30 mouse cellular contexts compared by ENCODE assay signal in the genomic region with DNA sequence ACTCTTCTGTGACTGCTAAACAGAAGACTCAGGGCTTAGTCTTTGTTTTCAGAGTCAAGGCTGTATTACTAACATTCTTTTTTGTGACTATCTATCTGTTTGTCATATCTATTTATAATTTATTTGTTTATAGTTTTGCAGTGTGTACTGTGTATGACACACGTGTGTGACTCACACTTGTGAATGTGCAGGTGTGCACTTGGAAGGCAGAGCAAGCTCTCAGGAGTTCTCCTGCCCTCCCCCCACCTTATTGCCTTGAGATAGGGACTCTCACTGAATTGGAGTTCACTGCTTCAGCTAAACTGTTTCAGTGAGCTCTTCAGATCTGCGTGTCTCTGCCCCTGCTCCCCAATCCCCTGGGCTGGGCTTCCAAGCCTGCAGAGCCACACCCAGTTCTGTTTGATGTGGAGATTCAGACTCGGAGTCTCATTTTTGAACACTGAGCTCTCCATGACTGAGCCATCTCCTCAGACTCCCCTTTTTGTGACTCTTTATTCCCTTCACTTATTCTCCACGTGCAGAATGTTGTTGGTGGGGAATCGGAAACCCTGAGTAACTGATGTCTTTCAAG.
DNase-seq lines count a peak whose midpoint lies in the region; ATAC-seq and TF ChIP-seq lines count a peak whose summit lies in the region.
"Had no signal": no experiment of that assay in that cellular context is flagged by ENCODE, and none has a peak within 500 bp of the region (broad histone marks: within the 10 kb centered on the region; RNA-seq: fewer than 3 reads in every experiment).

No protein-coding gene starts in this region.

- H3K4me3 ChIP-seq in intestine, embryonic 15.5 days (replicated peaks) = no peak overlapping the region
- no peak overlapping the region for H3K4me3 ChIP-seq in intestine, postnatal 0 days (ENCODE audit: low read depth, low read length)
- no peak overlapping the region for H3K4me3 ChIP-seq in CH12.LX (replicated peaks in 1 of 3; ENCODE audit: low read depth in 2 of 3, low read length in 2 of 3, poor library complexity in 1 of 3)
- no peak overlapping the region for H3K4me3 ChIP-seq in stomach, embryonic 15.5 days (replicated peaks)
- H3K4me3 ChIP-seq: embryonic facial prominence, embryonic 10.5 days; embryonic facial prominence, embryonic 13.5 days; erythroblast, embryonic 14.5 days; forebrain, embryonic 12.5 days; forebrain, embryonic 15.5 days; heart, embryonic 12.5 days; heart, embryonic 15.5 days; hindbrain, embryonic 10.5 days had no signal

- DNase-seq in adrenal gland, adult 2 months = peak; percentile 24
- no peak for DNase-seq in adrenal gland, adult 8-10 months
- no peak for DNase-seq in CH12.LX (ENCODE audit: extremely low read depth)
- no peak for DNase-seq in gastrocnemius, postnatal 4 days (ENCODE audit: low spot score in 2 of 2)
- DNase-seq in testis, postnatal 10 days (ENCODE audit: low spot score) = no peak
- DNase-seq: adrenal gland, postnatal 25 days; cerebellum, adult 11-12 months; cerebellum, adult 8-10 months; cerebellum, postnatal 10 days; cerebellum, postnatal 36 days; embryo, embryonic 11 days; gastrocnemius, postnatal 25 days; heart, postnatal 10 days; heart, postnatal 36 days had no signal

- no peak for TF ChIP-seq EP300 in CH12.LX (IDR thresholded peaks at IDR 0.05; ENCODE audit: low read length)

- in situ Hi-C loops in CH12.LX (cut with MboI; ENCODE audit: low pct_ligation_motif_present, low pct_unique_long_range_greater_than_20kb, low sequenced_read_pairs) = no loop called here

- no peak for TF ChIP-seq POLR2A in CH12.LX (IDR thresholded peaks at IDR 0.05; ENCODE audit: low read depth, low read length)

- no peak for TF ChIP-seq RAD21 in CH12.LX (IDR thresholded peaks at IDR 0.05; ENCODE audit: low read depth, low read length)

- no peaks in the 10 kb centered on the region for H3K36me3 ChIP-seq in intestine, embryonic 15.5 days
- no peaks in the 10 kb centered on the region for H3K36me3 ChIP-seq in intestine, postnatal 0 days (ENCODE audit: control insufficient read depth, insufficient read depth)
- no peaks in the 10 kb centered on the region for H3K36me3 ChIP-seq in CH12.LX (replicated peaks in 1 of 2; ENCODE audit: control insufficient read depth in 1 of 2, insufficient read depth in 1 of 2, low read length in 1 of 2)
- no peaks in the 10 kb centered on the region for H3K36me3 ChIP-seq in stomach, embryonic 15.5 days
- H3K36me3 ChIP-seq: embryonic facial prominence, embryonic 10.5 days; embryonic facial prominence, embryonic 13.5 days; forebrain, embryonic 12.5 days; forebrain, embryonic 15.5 days; G1E; heart, embryonic 12.5 days; heart, embryonic 15.5 days; hindbrain, embryonic 10.5 days had no signal

- no peak overlapping the region for H3K27ac ChIP-seq in intestine, embryonic 15.5 days
- no peak overlapping the region for H3K27ac ChIP-seq in intestine, postnatal 0 days (ENCODE audit: low read depth, low read length)
- H3K27ac ChIP-seq in CH12.LX (ENCODE audit: insufficient read depth, low read depth) = no peak overlapping the region
- no peak overlapping the region for H3K27ac ChIP-seq in stomach, embryonic 15.5 days
- H3K27ac ChIP-seq: embryonic facial prominence, embryonic 10.5 days; embryonic facial prominence, embryonic 13.5 days; forebrain, embryonic 12.5 days; forebrain, embryonic 15.5 days; heart, embryonic 15.5 days; hindbrain, embryonic 10.5 days; hindbrain, embryonic 14.5 days; hindbrain, postnatal 0 days had no signal

- no peak for TF ChIP-seq CTCF in intestine, postnatal 0 days (IDR thresholded peaks at IDR 0.05; ENCODE audit: low read depth)
- TF ChIP-seq CTCF in CH12.LX (conservative IDR thresholded peaks at IDR 0.05 in 1 of 2, IDR thresholded peaks at IDR 0.05 in 1 of 2; ENCODE audit: low read depth in 2 of 2, low read length in 2 of 2) = no peak

- H3K79me2 ChIP-seq in CH12.LX (replicated peaks; ENCODE audit: control insufficient read depth, extremely low read depth, insufficient read depth, poor library complexity, severe bottlenecking) = no peaks in the 10 kb centered on the region

- no peak overlapping the region for H3K4me2 ChIP-seq in intestine, embryonic 15.5 days (replicated peaks)
- no peak overlapping the region for H3K4me2 ChIP-seq in intestine, postnatal 0 days (replicated peaks; ENCODE audit: low read depth)
- no peak overlapping the region for H3K4me2 ChIP-seq in CH12.LX (ENCODE audit: insufficient read depth, low read depth, poor library complexity, severe bottlenecking)
- no peak overlapping the region for H3K4me2 ChIP-seq in stomach, embryonic 15.5 days
- H3K4me2 ChIP-seq: embryonic facial prominence, embryonic 13.5 days; forebrain, embryonic 12.5 days; forebrain, embryonic 15.5 days; heart, embryonic 12.5 days; heart, embryonic 15.5 days; hindbrain, embryonic 14.5 days had no signal

- H3K9ac ChIP-seq in intestine, embryonic 15.5 days = no peak overlapping the region
- H3K9ac ChIP-seq in intestine, postnatal 0 days (ENCODE audit: low read depth, low read length) = no peak overlapping the region
- no peak overlapping the region for H3K9ac ChIP-seq in CH12.LX (ENCODE audit: insufficient read depth, low read depth)
- H3K9ac ChIP-seq in stomach, embryonic 15.5 days = no peak overlapping the region
- H3K9ac ChIP-seq: embryonic facial prominence, embryonic 13.5 days; forebrain, embryonic 12.5 days; forebrain, embryonic 15.5 days; heart, embryonic 12.5 days; heart, embryonic 15.5 days; hindbrain, embryonic 14.5 days had no signal

- dilution Hi-C loops in CH12.LX (cut with MboI; ENCODE audit: extremely low pct_ligation_motif_present, extremely low pct_unique_long_range_greater_than_20kb, low sequenced_read_pairs) = no loop called here

- peak; percentile 39 for ATAC-seq in intestine, embryonic 15.5 days
- ATAC-seq in intestine, postnatal 0 days = no peak
- 0 out of 2 replicates have a peak, but pooled peaks have one; percentile 27 for ATAC-seq in stomach, embryonic 15.5 days (ENCODE audit: insufficient read depth, low FRiP score, low read depth)
- ATAC-seq: forebrain, embryonic 15.5 days; hindbrain, postnatal 0 days; inflammation-experienced regulatory T-cells, adult 6 months; Patski had no signal

- H3K9me3 ChIP-seq in intestine, embryonic 15.5 days = no peaks in the 10 kb centered on the region
- no peaks in the 10 kb centered on the region for H3K9me3 ChIP-seq in intestine, postnatal 0 days (ENCODE audit: control insufficient read depth)
- no peaks in the 10 kb centered on the region for H3K9me3 ChIP-seq in CH12.LX (replicated peaks; ENCODE audit: low read length)
- no peaks in the 10 kb centered on the region for H3K9me3 ChIP-seq in stomach, embryonic 15.5 days
- H3K9me3 ChIP-seq: embryonic facial prominence, embryonic 10.5 days; embryonic facial prominence, embryonic 13.5 days; forebrain, embryonic 12.5 days; forebrain, embryonic 15.5 days; heart, embryonic 12.5 days; heart, embryonic 15.5 days; hindbrain, embryonic 10.5 days had no signal

- 51% methylated on average over 5 of the region's 5 CpGs for WGBS in intestine, embryonic 15.5 days
- 38% methylated on average over 5 of the region's 5 CpGs for WGBS in intestine, postnatal 0 days
- WGBS in stomach, embryonic 15.5 days = 53% methylated on average over 5 of the region's 5 CpGs

- no peaks in the 10 kb centered on the region for H3K27me3 ChIP-seq in intestine, embryonic 15.5 days (replicated peaks)
- H3K27me3 ChIP-seq in intestine, postnatal 0 days (replicated peaks; ENCODE audit: control insufficient read depth, insufficient read depth, low read length) = no peaks in the 10 kb centered on the region
- H3K27me3 ChIP-seq in CH12.LX (replicated peaks) = no peaks in the 10 kb centered on the region
- no peaks in the 10 kb centered on the region for H3K27me3 ChIP-seq in stomach, embryonic 15.5 days (replicated peaks)
- H3K27me3 ChIP-seq: embryonic facial prominence, embryonic 13.5 days; forebrain, embryonic 15.5 days; heart, embryonic 12.5 days; heart, embryonic 15.5 days; Patski had no signal

- no peaks in the 10 kb centered on the region for H3K4me1 ChIP-seq in intestine, embryonic 15.5 days (replicated peaks)
- no peaks in the 10 kb centered on the region for H3K4me1 ChIP-seq in intestine, postnatal 0 days (replicated peaks; ENCODE audit: control insufficient read depth, insufficient read depth, low read length)
- H3K4me1 ChIP-seq in CH12.LX (ENCODE audit: control insufficient read depth in 1 of 2, insufficient read depth in 2 of 2) = peaks cover 0 to 3% of the 10 kb centered on the region in 2 experiments; a peak in 2 of 4 replicates
- H3K4me1 ChIP-seq in stomach, embryonic 15.5 days = no peaks in the 10 kb centered on the region
- H3K4me1 ChIP-seq: embryonic facial prominence, embryonic 10.5 days; embryonic facial prominence, embryonic 13.5 days; forebrain, embryonic 12.5 days; forebrain, embryonic 15.5 days; heart, embryonic 12.5 days; heart, embryonic 15.5 days; hindbrain, embryonic 10.5 days had no signal

TF ChIP-seq in CH12.LX, 34 proteins besides CTCF, POLR2A, EP300 and RAD21:
- TF ChIP-seq IRF4 (IDR thresholded peaks at IDR 0.05; ENCODE audit: low read depth, low read length) (no peak), BHLHE40 (IDR thresholded peaks at IDR 0.05; ENCODE audit: low read depth, low read length) (peak; percentile 34; the same call in 1 of the 2 replicates), MAFK (IDR thresholded peaks at IDR 0.05; ENCODE audit: insufficient replicate concordance, low read length) (no peak), SIN3A (IDR thresholded peaks at IDR 0.05; ENCODE audit: low read length) (no peak)
TF ChIP-seq in CH12.LX: peak in this region for 1.
